Mouse (Mus musculus) heart, embryonic 11.5 days (tissue): ENCODE data around the gene Pecr. TPM values are rescaled to one million over a fixed set of nuclear protein-coding genes. Genes with fewer than 3 reads are reported as not detected.

ENCODE experiments used
- polyA plus RNA-seq: library from polyadenylated mRNA; unstranded; fragments of >200 nt; fragmentation: Nextera tagmentation; extraction: Ambion mirVana; gene quantifications from 2 replicates; pipeline ENCODE4 v1.2.1, GENCODE M21; 2014

Gene Pecr
- polyA plus RNA-seq, 1 experiment from 2014 or later: 20.2 TPM

Other genes starting within 250 kb of the Pecr start
- 4.8 and 4.9 TPM in 2 replicates for gene Mreg, start 72.0 kb downstream of the Pecr start, polyA plus RNA-seq
- gene Tmem169, start 55 bp upstream of the Pecr start, polyA plus RNA-seq: 0.41 and 0.74 TPM in 2 replicates
- gene Xrcc5, start 23.1 kb upstream of the Pecr start, polyA plus RNA-seq: 23.7 and 24.5 TPM in 2 replicates